ENCODE assay signal across 13 mouse cellular contexts in the genomic region with DNA sequence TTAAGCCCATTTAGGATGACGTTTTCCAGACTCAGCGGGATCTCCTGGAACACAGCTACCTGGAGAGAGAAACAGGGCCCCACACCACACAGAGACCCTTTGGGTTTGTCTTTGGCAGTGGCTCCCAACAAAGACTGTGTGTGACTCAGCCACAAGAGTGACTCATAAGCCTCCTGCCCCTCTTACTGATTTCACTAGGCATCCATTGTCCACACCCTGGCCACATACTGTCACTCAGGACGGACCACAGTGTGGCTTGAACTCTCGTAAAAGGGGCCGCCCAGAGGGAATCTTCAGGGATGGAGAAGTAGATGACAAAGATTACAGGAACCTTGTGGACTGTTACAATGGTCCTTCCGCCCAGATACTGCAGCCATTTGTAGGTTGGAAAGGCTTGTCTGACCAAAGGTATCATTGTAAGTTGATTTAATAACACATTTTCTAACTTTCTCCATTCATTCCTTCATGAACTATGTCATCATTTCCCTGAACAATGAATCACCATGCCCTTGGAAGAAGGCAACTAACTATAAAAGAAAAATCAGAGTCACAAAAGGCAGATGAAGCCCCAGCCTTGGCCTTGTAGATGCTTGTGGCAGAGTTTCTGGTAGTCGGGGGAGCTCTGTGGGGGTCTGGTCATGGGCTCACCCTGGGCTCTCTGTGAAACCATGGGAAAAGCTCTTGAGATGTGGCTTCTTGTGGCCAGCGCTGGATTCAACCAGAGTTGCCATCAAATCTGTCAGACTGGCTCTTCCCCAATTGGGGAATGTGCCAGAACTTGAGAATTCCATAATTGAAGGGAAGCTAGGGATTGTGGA.
DNase-seq lines count a peak whose midpoint lies in the region; ATAC-seq and TF ChIP-seq lines count a peak whose summit lies in the region.
"Had no signal": no experiment of that assay in that cellular context is flagged by ENCODE, and none has a peak within 500 bp of the region (broad histone marks: within the 10 kb centered on the region; RNA-seq: fewer than 3 reads in every experiment).

No protein-coding gene starts in this region.

- no peak for TF ChIP-seq CTCF in forebrain, postnatal 0 days (IDR thresholded peaks at IDR 0.05; ENCODE audit: low read depth)
- TF ChIP-seq CTCF in C2C12 (IDR thresholded peaks at IDR 0.05; ENCODE audit: control insufficient read depth, insufficient read depth, insufficient read length) = no peak
- TF ChIP-seq CTCF in brain, embryonic 14.5 days (IDR thresholded peaks at IDR 0.05; ENCODE audit: borderline replicate concordance, extremely low read depth, insufficient read depth, insufficient read length) = no peak

- H3K79me2 ChIP-seq in C2C12 (ENCODE audit: control insufficient read depth, insufficient read depth) = no peaks in the 10 kb centered on the region

- H3K79me3 ChIP-seq in C2C12 (ENCODE audit: low read depth) = no peaks in the 10 kb centered on the region

- H3ac ChIP-seq in C2C12 (ENCODE audit: control insufficient read depth, insufficient read length, low read depth) = no peak overlapping the region

- H3K27me3 ChIP-seq in forebrain, postnatal 0 days (ENCODE audit: insufficient read depth, low read length) = no peaks in the 10 kb centered on the region
- no peaks in the 10 kb centered on the region for H3K27me3 ChIP-seq in forebrain, embryonic 12.5 days
- H3K27me3 ChIP-seq in C2C12 (ENCODE audit: control insufficient read depth, insufficient read depth, insufficient read length) = no peaks in the 10 kb centered on the region
- H3K27me3 ChIP-seq: CH12.LX; midbrain, embryonic 12.5 days; neural tube, embryonic 15.5 days had no signal

- H3K4me2 ChIP-seq in forebrain, postnatal 0 days (ENCODE audit: low read depth) = no peak overlapping the region
- no peak overlapping the region for H3K4me2 ChIP-seq in forebrain, embryonic 12.5 days
- H3K4me2 ChIP-seq: midbrain, embryonic 12.5 days; neural tube, embryonic 15.5 days had no signal

- no peak overlapping the region for H3K4me3 ChIP-seq in forebrain, postnatal 0 days (ENCODE audit: low read depth, low read length)
- no peak overlapping the region for H3K4me3 ChIP-seq in forebrain, embryonic 12.5 days (replicated peaks)
- no peak overlapping the region for H3K4me3 ChIP-seq in C2C12 (ENCODE audit: insufficient read depth, poor library complexity, severe bottlenecking)
- H3K4me3 ChIP-seq: limb, embryonic 10.5 days; midbrain, embryonic 12.5 days; neural tube, embryonic 15.5 days had no signal

- WGBS in forebrain, postnatal 0 days = 74% methylated on average over 8 of the region's 8 CpGs
- WGBS in forebrain, embryonic 12.5 days = 83% methylated on average over 8 of the region's 8 CpGs

- no peak for TF ChIP-seq POLR2A in brain, embryonic 14.5 days (IDR thresholded peaks at IDR 0.05; ENCODE audit: borderline replicate concordance, extremely low read depth, insufficient read depth, insufficient read length, poor library complexity, severe bottlenecking)

- no peaks in the 10 kb centered on the region for H3K36me3 ChIP-seq in forebrain, postnatal 0 days (ENCODE audit: insufficient read depth)
- H3K36me3 ChIP-seq in forebrain, embryonic 12.5 days (replicated peaks) = no peaks in the 10 kb centered on the region
- no peaks in the 10 kb centered on the region for H3K36me3 ChIP-seq in C2C12 (ENCODE audit: control insufficient read depth, insufficient read depth)
- H3K36me3 ChIP-seq: limb, embryonic 10.5 days; midbrain, embryonic 12.5 days; neural tube, embryonic 15.5 days had no signal

- no peak overlapping the region for H3K9ac ChIP-seq in forebrain, postnatal 0 days
- H3K9ac ChIP-seq in forebrain, embryonic 12.5 days = no peak overlapping the region
- H3K9ac ChIP-seq: midbrain, embryonic 12.5 days; neural tube, embryonic 15.5 days had no signal

- peak; percentile 50 for DNase-seq in forebrain, postnatal 0 days
- DNase-seq in layer of hippocampus, postnatal 10 days (ENCODE audit: low spot score in 2 of 2) = peak; percentile 52 to 60
- DNase-seq in layer of hippocampus, postnatal 25 days (ENCODE audit: extremely low spot score in 1 of 2, low spot score in 1 of 2) = no peak
- DNase-seq in brain, embryonic 14.5 days (ENCODE audit: low read depth) = peak; percentile 67
- no peak for DNase-seq in embryo, embryonic 10 days (ENCODE audit: low spot score)
- no peak for DNase-seq in right cerebral cortex, adult 2 months (ENCODE audit: low spot score in 2 of 2)
- DNase-seq: lung, adult 18-20 months had no signal

- ATAC-seq in forebrain, postnatal 0 days = no peak
- no peak for ATAC-seq in forebrain, embryonic 12.5 days (ENCODE audit: low FRiP score)

- H3K9me3 ChIP-seq in forebrain, postnatal 0 days (ENCODE audit: low read length) = 0 out of 2 replicates have a peak, but pooled peaks cover 7% of the 10 kb centered on the region
- no peaks in the 10 kb centered on the region for H3K9me3 ChIP-seq in forebrain, embryonic 12.5 days
- H3K9me3 ChIP-seq: limb, embryonic 10.5 days; midbrain, embryonic 12.5 days; neural tube, embryonic 15.5 days had no signal

- H3K4me1 ChIP-seq in forebrain, postnatal 0 days (ENCODE audit: insufficient read depth) = 0 out of 2 replicates have a peak, but pooled peaks cover 5% of the 10 kb centered on the region
- peaks cover 5% of the 10 kb centered on the region; the same call in 1 of the 2 replicates for H3K4me1 ChIP-seq in forebrain, embryonic 12.5 days

- no peak overlapping the region for H3K27ac ChIP-seq in forebrain, postnatal 0 days (ENCODE audit: low read depth, low read length)
- H3K27ac ChIP-seq in forebrain, embryonic 12.5 days = no peak overlapping the region
- H3K27ac ChIP-seq: limb, embryonic 10.5 days; midbrain, embryonic 12.5 days; neural tube, embryonic 15.5 days had no signal

TF ChIP-seq in C2C12, 6 proteins besides CTCF, POLR2A, EP300 and RAD21:
- TF ChIP-seq FOSL1 (IDR thresholded peaks at IDR 0.05; ENCODE audit: insufficient read depth, low read length, poor library complexity, severe bottlenecking) (peak; percentile 91), USF1 (IDR thresholded peaks at IDR 0.05; ENCODE audit: low read depth) (no peak), MYOG (IDR thresholded peaks at IDR 0.05; ENCODE audit: control insufficient read depth, extremely low read depth, insufficient read length) (no peak), MYOD1 (IDR thresholded peaks at IDR 0.05; ENCODE audit: control insufficient read depth, insufficient read length, low read depth) (peak; percentile 58), MAX (IDR thresholded peaks at IDR 0.05) (peak; percentile 11)
TF ChIP-seq in C2C12: peak in this region for 3.

Comparison
In these comparisons a context has a peak if more than half of its experiments do, and no peak if none do; other contexts are left out.
1. DNase-seq: peak in forebrain, postnatal 0 days (single experiment), layer of hippocampus, postnatal 10 days (2 of 2) and brain, embryonic 14.5 days (single experiment); none in layer of hippocampus, postnatal 25 days (0 of 2), embryo, embryonic 10 days (single experiment) and right cerebral cortex, adult 2 months (0 of 2).